Mouse (Mus musculus): Measurements from ENCODE around the gene Sval1. TPM values are rescaled to one million over a fixed set of nuclear protein-coding genes. Genes with fewer than 3 reads are reported as not detected.

Gene Sval1
- total RNA-seq (2021): not detected
- long read RNA-seq, experiment 1: 0 reads
- long read RNA-seq, experiment 2: 0 reads

GRCm38 (mm10) chr6:41951330-41951729 lies at the start of gene Sval1:
Gene Sval1 (plus strand): TSS chr6:41951630.
- no peak for TF ChIP-seq CTCF (IDR thresholded peaks at IDR 0.05)
- H3K27ac ChIP-seq: no peak within 1 kb of the TSS
- H3K4me3 ChIP-seq: no peak within 1 kb of the TSS
- intact Hi-C loops (cut with DNase I): no loop called here
- DNase-seq (ENCODE audit: extremely low spot score in 1 of 2, low spot score in 2 of 2): no peak

- intact Hi-C loops (cut with DNase I): loop anchor here (2.0 kb wide), 1 partner anchor 61 kb away; no protein-coding TSS in a partner anchor
- H3K4me3 ChIP-seq: no peak overlapping the region
- no peak for TF ChIP-seq CTCF (IDR thresholded peaks at IDR 0.05)
- no peak overlapping the region for H3K27ac ChIP-seq
- DNase-seq (ENCODE audit: extremely low spot score in 1 of 2, low spot score in 2 of 2): no peak
Measured at GRCm38 (mm10) chr6:41911625-41912024, 39.8 kb upstream of the Sval1 start.

GRCm38 (mm10) chr6:41914883-41915282 lies 36.5 kb upstream of the Sval1 start:
- no peak for DNase-seq (ENCODE audit: extremely low spot score in 1 of 2, low spot score in 2 of 2)
- Histone ChIP-seq H3K4me3 (no peak overlapping the region), H3K27ac (no peak overlapping the region)
- TF ChIP-seq CTCF (IDR thresholded peaks at IDR 0.05): no peak
- intact Hi-C loops (cut with DNase I): no loop called here

DNA sequence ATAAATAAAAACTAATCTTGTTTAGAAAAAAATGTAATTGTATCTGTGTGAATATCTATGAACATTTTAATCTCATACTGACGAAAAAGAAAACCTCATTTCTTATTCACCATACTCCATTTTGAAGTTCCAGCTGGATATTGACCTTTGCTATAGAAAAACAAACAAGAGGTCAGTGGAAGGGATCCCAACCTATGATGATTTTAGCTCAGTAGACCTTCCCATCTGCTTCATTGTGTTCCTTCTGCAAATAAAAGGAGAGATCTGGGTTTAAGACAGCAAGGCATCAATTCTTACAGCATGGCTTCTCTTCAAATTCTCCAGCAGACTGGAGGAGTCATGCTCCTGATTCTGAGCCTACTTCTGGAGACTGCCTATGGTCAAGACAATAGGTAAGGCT lies 16.4 kb downstream of the Sval1 start, which contains the start of gene Sval3:
Gene Sval3, plus strand, starts transcription at position 301 of the 400 bp plus-strand sequence.
- no peak for TF ChIP-seq CTCF (IDR thresholded peaks at IDR 0.05)
- intact Hi-C loops (cut with DNase I): no loop called here
- no peak within 1 kb of the TSS for H3K27ac ChIP-seq
- DNase-seq (ENCODE audit: extremely low spot score in 1 of 2, low spot score in 2 of 2): no peak
- no peak within 1 kb of the TSS for H3K4me3 ChIP-seq

Other genes starting within 250 kb of the Sval1 start
- gene Kel, start 247.3 kb upstream of the Sval1 start, total RNA-seq (2021): not detected
- not detected for gene Olfr459, start 176.5 kb upstream of the Sval1 start, total RNA-seq (2021)
- not detected for gene Pip, start 104.1 kb upstream of the Sval1 start, total RNA-seq (2021)
- gene Sval2, start 98.6 kb upstream of the Sval1 start, total RNA-seq (2021): not detected
- gene Sval3, start 16.5 kb downstream of the Sval1 start, total RNA-seq (2021): not detected
- not detected for gene Sva, start 86.8 kb downstream of the Sval1 start, total RNA-seq (2021)
- not detected for gene Tas2r139, start 189.3 kb downstream of the Sval1 start, total RNA-seq (2021)